Mouse (Mus musculus) ES-E14 (cell line): ENCODE measurements around the gene Cdh13. TPM values are rescaled to one million over a fixed set of nuclear protein-coding genes. Genes with fewer than 3 reads are reported as not detected.

Source experiments
- DNase-seq: peaks from one replicate; pipeline ENCODE4 v3.0.0-alpha.2; 2013; ENCODE audit warnings: low read depth, low spot score
- H3K27ac ChIP-seq: 2 replicates; pipeline ENCODE4 v1.5.1; 2012; ENCODE audit warnings: low read depth, mild to moderate bottlenecking, low read length, moderate library complexity, mixed read lengths; ENCODE audit not compliant: poor library complexity, insufficient read depth, severe bottlenecking
- H3K36me3 ChIP-seq: 2 replicates; pipeline ENCODE4 v1.6.1; 2012; ENCODE audit warnings: mild to moderate bottlenecking, low read length, moderate library complexity, mixed read lengths; ENCODE audit not compliant: control insufficient read depth, poor library complexity, insufficient read depth, severe bottlenecking
- H3K4me1 ChIP-seq, 2 experiments: fragments of 150-350 bp in 1 of 2; sonication (generic) in 1 of 2; 2 replicates each; pipeline ENCODE4 v1.6.1; 2012; ENCODE audit warnings: low read length in 2 of 2, mild to moderate bottlenecking in 1 of 2, mixed read lengths in 1 of 2; ENCODE audit not compliant: control insufficient read depth in 2 of 2, insufficient read depth in 2 of 2, poor library complexity in 1 of 2
- H3K4me3 ChIP-seq, 2 experiments: fragments of 150-350 bp in 1 of 2; sonication (generic) in 1 of 2; 2 replicates each; pipeline ENCODE4 v1.5.1; 2012; ENCODE audit warnings: low read length in 2 of 2, low read depth in 1 of 2, mild to moderate bottlenecking in 1 of 2, mixed read lengths in 1 of 2; ENCODE audit not compliant: insufficient read depth in 1 of 2, poor library complexity in 1 of 2, severe bottlenecking in 1 of 2
- H3K9ac ChIP-seq: 2 replicates; pipeline ENCODE4 v1.6.1; 2012; ENCODE audit warnings: low read depth, mild to moderate bottlenecking, low read length, mixed read lengths; ENCODE audit not compliant: poor library complexity, insufficient read depth, severe bottlenecking
- H3K9me3 ChIP-seq: fragments of 150-350 bp; sonication (generic); 2 replicates; pipeline ENCODE4 v1.6.1; 2012; ENCODE audit warnings: low read depth, mild to moderate bottlenecking, low read length; ENCODE audit not compliant: control insufficient read depth, insufficient read depth
- CHD2 ChIP-seq: IDR thresholded peaks from 2 replicates; pipeline ENCODE4 v1.6.1; 2014; ENCODE audit warnings: mild to moderate bottlenecking, low read depth, low read length, inconsistent platforms
- HCFC1 ChIP-seq: IDR thresholded peaks from 2 replicates; pipeline ENCODE4 v1.6.1; 2012; ENCODE audit warnings: low read length, inconsistent platforms, borderline replicate concordance; ENCODE audit not compliant: insufficient read depth
- MAFK ChIP-seq: IDR thresholded peaks from 2 replicates; pipeline ENCODE4 v1.6.1; 2014; ENCODE audit warnings: mild to moderate bottlenecking, low read depth, low read length, inconsistent platforms; ENCODE audit not compliant: insufficient read depth
- ZC3H11A ChIP-seq: IDR thresholded peaks from 2 replicates; pipeline ENCODE4 v1.6.1; 2012; ENCODE audit warnings: low read depth, mild to moderate bottlenecking, inconsistent platforms, low read length, borderline replicate concordance
- ZNF384 ChIP-seq: IDR thresholded peaks from 2 replicates; pipeline ENCODE4 v1.6.1; 2012; ENCODE audit warnings: low read depth, low read length, inconsistent platforms
- in situ Hi-C, 2 experiments: fragments of 600-800 bp; cut with MboI; formaldehyde crosslinking; loops; one replicate each; pipeline ENCODE4 v1.15.1; 2025; ENCODE audit warnings: low sequenced_read_pairs in 2 of 2, inconsistent platforms in 1 of 2; ENCODE audit not compliant: unreplicated experiment in 2 of 2
- total RNA-seq: library from RNA; depleted of rRNA; stranded (reverse); fragments of 300-350 nt; gene quantifications from 2 replicates; pipeline ENCODE4 v1.2.3, GENCODE M21; 2012

Cdh13 gene
- total RNA-seq, 1 experiment: 1.3 TPM

DNA sequence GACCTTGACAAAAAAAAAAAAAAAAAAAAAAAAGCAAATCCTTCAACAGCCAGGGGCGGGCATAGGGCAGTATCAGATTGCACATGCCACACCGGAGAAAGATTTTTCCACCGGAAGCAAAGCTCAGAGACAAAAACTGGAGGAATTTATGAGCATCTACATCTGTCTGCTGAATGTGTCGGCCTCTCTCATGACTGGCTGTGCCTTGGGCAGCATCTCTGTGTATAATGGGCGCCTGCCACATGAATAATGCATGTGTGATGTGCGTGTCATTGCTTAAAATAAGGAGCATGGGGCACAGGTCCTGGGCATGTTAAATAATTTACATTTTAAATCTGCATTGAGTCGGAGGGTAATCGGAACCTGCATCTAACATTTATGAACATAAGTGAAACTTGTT lies 876.3 kb downstream of the Cdh13 start:
- Histone ChIP-seq H3K4me1 (no peaks in the 10 kb centered on the region), H3K27ac (no peak overlapping the region), H3K36me3 (no peaks in the 10 kb centered on the region), H3K4me3 (no peak overlapping the region), H3K9ac (no peak overlapping the region), H3K9me3 (no peaks in the 10 kb centered on the region)
- no peak for DNase-seq
- TF ChIP-seq HCFC1 (no peak), ZC3H11A (no peak), MAFK (no peak), CHD2 (no peak), ZNF384 (no peak)
- in situ Hi-C loops: no loop called here

DNA sequence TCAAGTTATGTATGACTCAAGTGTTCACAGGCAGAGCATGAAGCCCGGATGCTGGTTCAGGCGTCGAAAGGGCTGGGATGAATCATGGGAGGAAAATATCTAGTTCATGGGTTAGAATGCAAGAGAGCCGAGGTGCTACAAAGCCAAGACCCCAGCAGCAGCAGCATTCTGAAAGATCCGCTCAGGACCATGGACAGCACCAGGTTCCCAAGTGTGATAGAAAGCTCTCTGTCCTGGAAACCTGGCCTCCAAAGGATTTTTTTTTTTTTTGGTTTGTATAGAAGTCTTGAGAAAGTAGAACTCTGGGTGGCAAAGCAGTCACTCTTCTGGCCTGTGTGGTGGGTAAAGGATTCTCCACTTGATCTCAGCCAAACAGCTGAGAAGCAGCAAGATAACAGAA lies 880.5 kb downstream of the Cdh13 start:
- Histone ChIP-seq H3K9me3 (no peaks in the 10 kb centered on the region), H3K4me3 (no peak overlapping the region), H3K27ac (no peak overlapping the region), H3K36me3 (no peaks in the 10 kb centered on the region), H3K4me1 (0 out of 4 replicates have a peak, but pooled peaks cover 0 to 2% of the 10 kb centered on the region in 2 experiments), H3K9ac (no peak overlapping the region)
- in situ Hi-C loops: no loop called here
- DNase-seq: peak; percentile 68
- TF ChIP-seq ZNF384 (peak; percentile 73), HCFC1 (no peak)

DNA sequence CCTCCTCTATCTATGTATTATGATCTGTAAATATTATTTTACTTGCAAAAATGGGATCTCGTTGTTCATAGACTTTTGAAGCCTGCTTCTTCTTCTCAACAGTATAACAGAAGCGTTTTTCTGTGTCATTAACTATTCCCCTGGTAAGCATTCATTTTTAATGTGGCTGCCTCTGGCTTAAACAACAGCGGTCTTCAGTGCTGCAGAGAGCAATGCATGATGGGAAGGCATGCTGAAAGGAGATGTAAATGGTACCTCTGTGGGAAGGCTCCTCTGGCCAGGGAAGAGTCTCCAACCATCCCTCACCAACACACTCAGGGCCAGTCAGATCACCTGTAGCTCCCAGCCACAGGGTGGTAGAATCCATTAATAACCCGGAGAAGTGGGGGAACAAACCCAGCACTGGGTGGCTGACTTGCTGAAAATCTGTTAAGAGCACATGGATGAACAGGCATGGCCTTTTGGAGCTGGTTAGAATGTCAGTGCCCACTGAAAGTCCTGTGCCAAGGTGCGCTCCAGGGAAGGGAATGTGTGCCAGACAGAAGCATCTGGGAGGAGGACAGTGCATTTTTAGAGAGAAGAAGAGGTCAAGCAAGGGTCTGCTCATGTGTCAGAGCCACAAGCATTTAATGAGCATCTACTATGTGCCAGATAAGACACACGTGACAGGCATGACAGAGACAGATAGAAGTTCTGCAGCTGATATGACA lies 893.8 kb downstream of the Cdh13 start:
- no peaks in the 10 kb centered on the region for H3K9me3 ChIP-seq
- no peak overlapping the region for H3K9ac ChIP-seq
- H3K4me3 ChIP-seq: no peak overlapping the region
- H3K4me1 ChIP-seq: no peaks in the 10 kb centered on the region
- in situ Hi-C loops: no loop called here
- no peaks in the 10 kb centered on the region for H3K36me3 ChIP-seq
- DNase-seq: no peak
- TF ChIP-seq CHD2 (no peak), ZNF384 (no peak), HCFC1 (no peak), ZC3H11A (no peak), MAFK (no peak)
- H3K27ac ChIP-seq: no peak overlapping the region

DNA sequence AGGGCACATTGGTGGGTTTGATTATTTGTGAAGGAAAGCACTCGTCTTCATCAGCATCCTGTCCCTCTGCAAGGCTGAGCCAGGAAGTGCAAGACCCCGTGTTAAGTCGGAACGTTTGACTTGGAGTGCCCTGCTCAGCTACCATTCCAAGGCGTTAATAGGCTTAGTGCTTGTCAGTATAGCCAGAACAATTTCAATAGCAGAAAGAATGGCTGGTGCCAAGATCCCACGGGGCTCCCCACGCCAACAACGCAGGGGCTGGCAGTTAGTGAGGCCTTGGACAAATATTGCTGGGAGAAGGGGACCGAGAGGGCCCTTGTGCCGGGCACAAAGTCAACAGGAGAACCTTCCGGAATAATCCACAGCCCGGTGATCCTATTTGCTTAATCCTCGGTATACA lies 897.1 kb downstream of the Cdh13 start:
- no peak for DNase-seq
- no peak overlapping the region for H3K9ac ChIP-seq
- H3K4me1 ChIP-seq: no peaks in the 10 kb centered on the region
- no peaks in the 10 kb centered on the region for H3K36me3 ChIP-seq
- H3K4me3 ChIP-seq: no peak overlapping the region
- TF ChIP-seq CHD2 (no peak), MAFK (no peak), HCFC1 (no peak)
- no peaks in the 10 kb centered on the region for H3K9me3 ChIP-seq
- in situ Hi-C loops: no loop called here
- H3K27ac ChIP-seq: no peak overlapping the region

DNA sequence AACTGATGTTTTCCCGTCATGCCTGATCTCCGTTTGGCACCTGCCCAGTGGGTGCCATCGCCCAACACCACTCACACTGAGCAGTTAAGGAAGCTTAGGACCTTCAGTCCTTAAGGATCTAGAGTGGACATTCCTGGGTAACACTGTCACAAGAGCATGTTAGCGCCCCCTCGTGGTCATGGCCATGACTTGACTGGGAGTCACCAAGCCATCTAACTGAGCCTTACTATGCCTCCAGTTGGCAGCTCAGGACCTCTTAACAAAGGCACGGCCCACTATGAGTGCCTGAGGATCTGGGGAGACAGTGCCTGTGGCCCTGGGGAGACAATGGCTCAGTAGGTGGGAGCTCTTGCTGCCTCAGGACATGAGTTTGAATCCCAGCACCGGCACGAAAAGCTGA lies 912.2 kb downstream of the Cdh13 start:
- no peaks in the 10 kb centered on the region for H3K4me1 ChIP-seq
- peak; percentile 62 for DNase-seq
- no peak overlapping the region for H3K4me3 ChIP-seq
- TF ChIP-seq ZNF384: no peak
- no peak for TF ChIP-seq CHD2
- TF ChIP-seq MAFK: no peak
- TF ChIP-seq HCFC1: no peak
- no peak for TF ChIP-seq ZC3H11A
- H3K9ac ChIP-seq: no peak overlapping the region
- no peaks in the 10 kb centered on the region for H3K9me3 ChIP-seq
- no peaks in the 10 kb centered on the region for H3K36me3 ChIP-seq
- in situ Hi-C loops: no loop called here
- no peak overlapping the region for H3K27ac ChIP-seq
